Mouse (Mus musculus): ENCODE data around the gene Gm9936.
"Not testable (repeated sequence)": the region's sequence is repeated elsewhere in the genome, so short reads cannot be mapped to it uniquely, and the experiment has no call there.

Gm9936 gene

GRCm38 (mm10) chr5:114858582-114858981, at the start of gene Gm9936:
Gene Gm9936, minus strand, starts transcription at chr5:114858682.
- no peak for DNase-seq

GRCm38 (mm10) chr5:114902413-114902812, 43.9 kb upstream of the Gm9936 start:
- DNase-seq = no peak

GRCm38 (mm10) chr5:114898857-114899256, 40.4 kb upstream of the Gm9936 start:
- no peak for DNase-seq

GRCm38 (mm10) chr5:114897374-114897793, 38.9 kb upstream of the Gm9936 start:
- no peak for DNase-seq

GRCm38 (mm10) chr5:114896688-114897373, 38.3 kb upstream of the Gm9936 start, which contains the start of gene Oasl2:
Gene Oasl2, plus strand, starts transcription at chr5:114896936.
- no peak for DNase-seq

- DNase-seq = no peak
These were observed 37.1 kb upstream of the Gm9936 start for GRCm38 (mm10) chr5:114895542-114895941.

- no peak for DNase-seq
These were observed 30.5 kb upstream of the Gm9936 start for GRCm38 (mm10) chr5:114888995-114889394.

GRCm38 (mm10) chr5:114886801-114887200, 28.3 kb upstream of the Gm9936 start:
- DNase-seq = no peak

- DNase-seq = no peak
These were observed 24.5 kb upstream of the Gm9936 start for GRCm38 (mm10) chr5:114883022-114883421.

GRCm38 (mm10) chr5:114882319-114882718, 23.8 kb upstream of the Gm9936 start:
- DNase-seq = not testable (repeated sequence)

GRCm38 (mm10) chr5:114879399-114879798, 20.9 kb upstream of the Gm9936 start:
- DNase-seq = no peak

GRCm38 (mm10) chr5:114877487-114877886, 19.0 kb upstream of the Gm9936 start:
- no peak for DNase-seq

GRCm38 (mm10) chr5:114876331-114876730, 17.8 kb upstream of the Gm9936 start:
- DNase-seq = no peak

- DNase-seq = no peak
These were observed 17.4 kb upstream of the Gm9936 start for GRCm38 (mm10) chr5:114875858-114876257.

GRCm38 (mm10) chr5:114865279-114865678, 6.8 kb upstream of the Gm9936 start:
- DNase-seq = no peak

- DNase-seq = no peak
These were observed 6.3 kb upstream of the Gm9936 start for GRCm38 (mm10) chr5:114864813-114865212.

- no peak for DNase-seq
These were observed 3.2 kb upstream of the Gm9936 start for GRCm38 (mm10) chr5:114861730-114862129.

GRCm38 (mm10) chr5:114859253-114859652, 771 bp upstream of the Gm9936 start:
- peak; percentile 72 for DNase-seq

GRCm38 (mm10) chr5:114853364-114853763, 5.1 kb downstream of the Gm9936 start, which contains the start of gene 4930519G04Rik:
Gene 4930519G04Rik, plus strand, starts transcription at chr5:114853664.
- not testable (repeated sequence) for DNase-seq

- DNase-seq = no peak
These were observed 6.8 kb downstream of the Gm9936 start for GRCm38 (mm10) chr5:114851565-114852236.

- not testable (repeated sequence) for DNase-seq
These were observed 14.1 kb downstream of the Gm9936 start for GRCm38 (mm10) chr5:114844371-114844770.

- DNase-seq = no peak
These were observed 15.8 kb downstream of the Gm9936 start for GRCm38 (mm10) chr5:114842674-114843073.

- not testable (repeated sequence) for DNase-seq
These were observed 16.3 kb downstream of the Gm9936 start for GRCm38 (mm10) chr5:114842155-114842554.

- not testable (repeated sequence) for DNase-seq
These were observed 18.0 kb downstream of the Gm9936 start for GRCm38 (mm10) chr5:114840481-114840880.
